Mouse (Mus musculus) brain, embryonic 14.5 days (tissue): ENCODE results near the gene Mfn1.

Source experiments
- CTCF ChIP-seq: fragments of 200-500 bp; IDR thresholded peaks from 2 replicates; pipeline ENCODE4 v1.5.1; 2012; ENCODE audit warnings: inconsistent platforms, mild to moderate bottlenecking, moderate library complexity, borderline replicate concordance; ENCODE audit not compliant: insufficient read depth, insufficient read length; ENCODE audit errors: extremely low read depth
- POLR2A ChIP-seq: fragments of 200-500 bp; IDR thresholded peaks from 2 replicates; pipeline ENCODE4 v1.6.1; 2012; ENCODE audit warnings: mild to moderate bottlenecking, inconsistent platforms, borderline replicate concordance; ENCODE audit not compliant: poor library complexity, insufficient read depth, insufficient read length, severe bottlenecking; ENCODE audit errors: extremely low read depth

DNA sequence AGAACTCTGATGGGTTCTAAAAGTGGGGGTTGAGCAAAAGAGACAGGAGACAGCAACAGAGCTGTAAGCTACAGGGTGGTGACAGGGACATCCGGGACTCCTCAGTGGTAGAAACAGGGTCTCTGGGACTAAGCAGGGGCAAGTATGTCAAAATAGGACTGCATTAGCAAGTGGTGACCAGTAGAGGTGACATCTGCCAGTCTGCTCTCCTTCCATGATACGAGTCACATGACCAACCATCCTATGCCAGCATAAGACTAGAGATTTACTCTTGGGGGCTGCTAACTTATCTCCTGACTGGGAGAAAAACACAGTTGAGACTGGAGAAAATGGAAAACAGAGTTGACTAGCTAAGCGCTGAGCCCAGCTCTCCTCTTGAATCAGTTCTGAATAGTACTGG is 57.0 kb downstream of the Mfn1 start:
- TF ChIP-seq CTCF (no peak), POLR2A (no peak)
